Mouse (Mus musculus): ENCODE measurements around the gene Gm10260. TPM values are rescaled to one million over a fixed set of nuclear protein-coding genes. Genes with fewer than 3 reads are reported as not detected.

Gm10260 gene
- total RNA-seq, 2 experiments from 2014 or later, result 82.3 to 86.7 TPM

DNA sequence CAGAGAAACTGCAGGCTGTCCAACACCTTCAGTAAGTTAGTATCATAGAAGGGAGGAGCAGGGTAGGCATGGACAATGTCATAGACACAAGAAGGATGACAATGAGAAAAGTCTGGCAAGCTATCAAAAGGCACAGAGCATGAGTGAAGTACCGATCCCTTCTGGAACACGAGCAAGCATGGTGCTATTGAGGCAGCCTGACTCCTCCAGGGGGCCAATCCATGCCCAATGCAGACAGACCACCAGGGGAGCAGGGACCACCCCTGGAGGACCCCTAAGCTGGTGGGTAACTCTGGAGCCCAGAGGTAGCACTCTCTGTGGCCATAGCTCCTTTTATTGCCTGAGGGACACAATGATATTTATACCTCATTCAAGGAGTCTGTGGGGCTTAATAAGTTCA lies 20.1 kb upstream of the Gm10260 start:
- H3K27ac ChIP-seq, result no peak overlapping the region
- no peak for TF ChIP-seq CTCF (conservative IDR thresholded peaks at IDR 0.05)
- H3K4me3 ChIP-seq, result no peak overlapping the region
- DNase-seq (ENCODE audit: low spot score in 2 of 2), result no peak

DNA sequence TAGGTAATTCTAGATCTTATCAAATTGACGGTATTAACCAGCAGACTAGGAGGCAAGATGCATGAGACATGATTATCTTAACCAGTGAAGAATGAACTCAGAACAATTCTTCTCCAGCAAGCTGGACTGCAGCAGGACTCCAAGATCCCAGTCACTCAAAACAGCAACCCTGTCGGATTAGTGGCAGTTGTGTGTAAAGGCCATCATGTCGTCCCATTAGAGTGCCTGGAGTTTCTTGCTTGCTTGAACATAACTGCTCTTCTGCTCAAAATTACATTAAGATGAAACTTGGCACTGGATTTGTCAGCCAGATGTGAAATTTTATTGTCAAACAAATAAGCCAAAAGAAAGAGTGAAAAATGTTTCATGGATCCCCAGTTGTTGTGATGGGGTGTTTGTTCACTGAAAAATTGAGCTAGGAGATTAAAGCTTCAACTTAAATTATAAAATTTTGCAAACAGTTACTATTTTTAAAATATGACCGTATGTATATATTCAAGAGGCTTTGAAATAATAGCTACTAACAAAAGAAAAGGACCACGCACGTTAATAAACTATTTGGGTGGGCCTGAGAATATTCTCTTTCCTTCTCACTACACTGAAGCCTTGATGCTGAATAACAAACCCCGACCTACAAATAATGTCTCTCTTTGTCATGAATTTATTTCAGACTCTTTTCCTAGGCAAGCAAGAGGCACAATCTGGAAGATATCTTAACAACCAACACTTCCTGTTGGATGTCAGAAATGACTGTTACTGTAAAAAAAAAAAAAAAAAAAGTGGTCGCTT lies 19.4 kb upstream of the Gm10260 start:
- DNase-seq (ENCODE audit: low spot score in 2 of 2), result no peak
- no peak for TF ChIP-seq CTCF (conservative IDR thresholded peaks at IDR 0.05)
- Histone ChIP-seq H3K4me3 (no peak overlapping the region), H3K27ac (no peak overlapping the region; the same call in 1 of the 2 replicates)

DNA sequence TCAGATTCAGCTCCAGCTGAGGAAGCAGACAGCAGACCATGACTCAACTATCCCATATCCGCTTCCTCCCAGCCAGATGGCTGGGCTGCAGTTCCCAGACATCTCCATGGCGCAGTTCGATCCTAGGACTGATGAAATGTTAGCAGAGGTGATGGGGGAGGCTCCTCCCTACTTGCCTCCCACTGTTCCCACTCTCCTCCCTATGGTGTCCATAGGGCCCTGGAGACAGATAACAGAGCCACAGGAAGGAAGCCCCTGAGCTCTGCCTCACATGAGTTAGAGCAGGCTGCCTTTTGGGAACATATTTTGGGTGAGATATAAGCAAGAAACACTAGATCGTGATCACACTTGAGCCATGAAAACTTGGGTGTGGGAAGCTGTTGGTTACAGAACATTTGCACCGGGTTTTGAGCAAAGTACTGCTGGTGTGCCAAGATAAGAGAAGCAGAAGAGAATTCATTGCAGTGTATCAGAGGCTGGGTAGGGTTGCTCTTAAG lies 18.3 kb upstream of the Gm10260 start:
- TF ChIP-seq CTCF (conservative IDR thresholded peaks at IDR 0.05), result no peak
- no peak overlapping the region for H3K4me3 ChIP-seq
- DNase-seq (ENCODE audit: low spot score in 2 of 2), result no peak
- peak overlapping the region; percentile 46 for H3K27ac ChIP-seq

- no peak for TF ChIP-seq CTCF (conservative IDR thresholded peaks at IDR 0.05)
- no peak overlapping the region for H3K27ac ChIP-seq
- no peak for DNase-seq (ENCODE audit: low spot score in 2 of 2)
- H3K4me3 ChIP-seq, result no peak overlapping the region
Measured at GRCm38 (mm10) chr13:97777667-97778066, 17.2 kb upstream of the Gm10260 start.

DNA sequence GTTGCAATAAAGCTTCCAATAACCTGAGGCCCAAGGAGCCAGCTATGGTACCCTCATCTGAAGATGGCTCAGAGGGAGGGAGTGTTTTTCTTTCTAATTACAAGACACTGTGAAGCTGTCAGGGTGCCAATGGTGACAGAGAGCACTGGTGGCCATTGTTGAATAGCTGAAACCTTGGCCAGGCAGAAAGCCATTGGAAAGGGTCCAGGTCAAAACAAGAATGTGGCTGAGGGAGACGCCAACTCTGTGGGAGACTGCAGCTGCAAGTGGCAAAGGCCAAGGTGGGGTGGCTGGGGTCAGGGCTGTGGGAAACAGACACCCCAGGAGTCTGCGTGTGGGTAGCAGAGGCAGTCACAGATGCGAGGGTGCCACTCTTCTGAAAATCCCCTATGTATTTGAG lies 16.3 kb upstream of the Gm10260 start:
- TF ChIP-seq CTCF (conservative IDR thresholded peaks at IDR 0.05), result no peak
- Histone ChIP-seq H3K27ac (no peak overlapping the region), H3K4me3 (no peak overlapping the region)
- DNase-seq (ENCODE audit: low spot score in 2 of 2), result peak in 1 of 2 experiments; percentile 32

DNA sequence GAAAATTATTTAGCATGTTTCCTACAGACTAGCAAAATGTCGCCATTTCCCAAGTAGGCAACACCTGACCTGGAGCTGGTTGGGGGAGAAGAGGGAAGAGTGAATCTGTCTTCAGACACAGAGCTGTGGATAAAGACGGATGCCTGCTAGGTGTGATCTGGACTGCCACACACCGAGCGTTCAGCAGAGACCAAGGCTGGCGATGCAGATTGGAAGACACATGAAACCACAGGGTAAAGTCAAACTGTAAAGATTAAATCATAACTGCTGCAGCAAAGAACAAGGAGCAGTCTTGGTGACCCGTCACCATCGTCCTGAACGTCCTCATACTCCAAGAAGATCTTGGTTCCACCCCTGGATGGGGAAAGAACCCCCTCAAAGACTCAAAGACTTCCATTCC lies 15.5 kb upstream of the Gm10260 start:
- H3K27ac ChIP-seq, result peak overlapping the region; percentile 9; the same call in 1 of the 2 replicates
- no peak for DNase-seq (ENCODE audit: low spot score in 2 of 2)
- TF ChIP-seq CTCF (conservative IDR thresholded peaks at IDR 0.05), result no peak
- H3K4me3 ChIP-seq, result no peak overlapping the region

DNA sequence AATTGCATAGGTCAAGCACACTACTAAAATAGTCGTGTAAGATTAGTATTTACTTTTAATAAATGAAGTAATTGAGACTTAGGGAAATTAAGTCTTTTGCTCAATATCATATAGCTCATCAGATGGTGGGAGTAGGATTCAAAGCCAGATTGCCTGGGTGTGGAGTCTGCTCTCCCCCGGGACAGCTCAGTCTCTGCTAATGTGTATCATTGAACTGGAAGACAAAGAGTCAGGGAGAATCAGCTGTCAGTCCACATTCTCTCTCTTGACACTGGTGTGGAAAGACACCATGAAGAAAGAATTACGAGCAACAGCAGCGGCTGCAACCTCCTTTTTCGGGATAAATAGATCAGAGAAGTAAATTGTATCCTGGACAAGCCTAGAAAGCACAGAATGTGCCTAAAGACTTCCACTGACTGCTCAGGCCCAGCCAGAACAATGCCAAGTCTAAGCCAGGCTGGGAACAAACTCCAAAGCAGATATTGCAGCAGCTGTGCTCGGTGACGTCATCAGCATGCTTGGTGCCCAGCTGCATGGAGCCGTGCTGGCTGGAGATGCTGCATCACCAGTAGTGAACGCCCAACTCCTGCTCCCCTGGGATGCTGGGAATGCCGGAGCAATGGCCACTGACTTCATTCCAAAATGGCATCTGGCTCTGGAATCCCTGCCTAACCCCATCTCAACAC lies 14.5 kb upstream of the Gm10260 start:
- H3K27ac ChIP-seq, result peak overlapping the region; percentile 77

GRCm38 (mm10) chr13:97769205-97769604 lies 8.8 kb upstream of the Gm10260 start:
- no peak for DNase-seq (ENCODE audit: low spot score in 2 of 2)
- Histone ChIP-seq H3K4me3 (no peak overlapping the region), H3K27ac (peak overlapping the region; percentile 67; the same call in 1 of the 2 replicates)
- no peak for TF ChIP-seq CTCF (conservative IDR thresholded peaks at IDR 0.05)

More for the DNA sequence above, 14.5 kb upstream of the Gm10260 start:
- no peak for TF ChIP-seq CTCF (conservative IDR thresholded peaks at IDR 0.05)
- peak; percentile 39 to 42 for DNase-seq (ENCODE audit: low spot score in 2 of 2)
- no peak overlapping the region for H3K4me3 ChIP-seq

DNA sequence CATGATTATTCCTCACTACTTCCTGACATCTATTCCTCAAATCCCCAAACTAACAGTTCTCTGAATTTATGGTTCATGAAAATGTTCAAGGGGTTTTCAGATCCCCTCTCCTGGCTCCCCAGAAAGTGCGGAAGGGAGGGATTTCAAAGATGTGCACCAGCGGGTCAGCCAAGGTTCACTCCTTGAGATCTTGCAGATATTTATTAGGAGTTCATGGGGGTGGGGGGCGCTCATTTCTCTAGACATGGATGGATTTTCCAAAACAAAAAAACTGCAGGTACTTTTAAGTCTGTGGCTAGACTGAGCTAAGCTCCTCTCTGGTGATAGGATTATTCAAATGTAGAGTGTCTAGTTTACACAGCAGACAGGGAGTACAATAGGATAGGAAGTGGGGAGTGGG lies 8.4 kb upstream of the Gm10260 start:
- DNase-seq (ENCODE audit: low spot score in 2 of 2), result no peak
- no peak for TF ChIP-seq CTCF (conservative IDR thresholded peaks at IDR 0.05)
- H3K27ac ChIP-seq, result peak overlapping the region; percentile 67
- H3K4me3 ChIP-seq, result no peak overlapping the region

- peak overlapping the region; percentile 75 for H3K27ac ChIP-seq
- TF ChIP-seq CTCF (conservative IDR thresholded peaks at IDR 0.05), result no peak
- DNase-seq (ENCODE audit: low spot score in 2 of 2), result peak in 1 of 2 experiments; percentile 70
- H3K4me3 ChIP-seq, result no peak overlapping the region
Measured at GRCm38 (mm10) chr13:97768046-97768682, 7.7 kb upstream of the Gm10260 start.

DNA sequence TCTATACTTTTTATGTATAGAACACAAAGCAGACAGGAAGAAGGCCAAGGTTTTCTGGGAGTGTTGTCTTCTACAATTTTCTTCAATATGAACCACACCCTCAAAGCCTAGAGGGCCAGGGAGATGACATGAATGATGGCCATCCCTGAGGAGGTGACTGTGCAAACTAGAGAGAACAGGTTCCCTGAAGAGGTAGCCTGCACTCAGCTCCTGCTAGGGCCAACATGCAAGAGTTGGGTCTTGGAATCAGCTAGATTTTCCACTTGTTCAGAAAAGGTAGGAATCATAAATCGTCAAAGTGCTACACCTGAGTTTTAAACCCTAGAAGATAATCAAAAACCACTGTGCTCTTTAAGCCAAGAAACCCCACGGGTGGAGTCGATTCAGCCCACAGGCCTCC lies 6.2 kb upstream of the Gm10260 start:
- Histone ChIP-seq H3K27ac (peak overlapping the region; percentile 54), H3K4me3 (no peak overlapping the region)
- TF ChIP-seq CTCF (conservative IDR thresholded peaks at IDR 0.05), result no peak
- no peak for DNase-seq (ENCODE audit: low spot score in 2 of 2)

- no peak for DNase-seq (ENCODE audit: low spot score in 2 of 2)
- Histone ChIP-seq H3K4me3 (no peak overlapping the region), H3K27ac (no peak overlapping the region)
- no peak for TF ChIP-seq CTCF (conservative IDR thresholded peaks at IDR 0.05)
Measured at GRCm38 (mm10) chr13:97765913-97766312, 5.5 kb upstream of the Gm10260 start.

- no peak for TF ChIP-seq CTCF (conservative IDR thresholded peaks at IDR 0.05)
- Histone ChIP-seq H3K27ac (no peak overlapping the region), H3K4me3 (no peak overlapping the region)
- no peak for DNase-seq (ENCODE audit: low spot score in 2 of 2)
Measured at GRCm38 (mm10) chr13:97764067-97764466, 3.6 kb upstream of the Gm10260 start.

All from layer of hippocampus, adult 2 months (tissue).